Mouse (Mus musculus) cerebellum, postnatal 36 days (tissue): ENCODE measurements around the gene Pam16.

ENCODE experiments used
- DNase-seq, 2 experiments: peaks; one replicate each; pipeline ENCODE4 v3.0.0; 2021 to 2022; ENCODE audit warnings: mixed read lengths in 2 of 2

The Pam16 gene

DNA sequence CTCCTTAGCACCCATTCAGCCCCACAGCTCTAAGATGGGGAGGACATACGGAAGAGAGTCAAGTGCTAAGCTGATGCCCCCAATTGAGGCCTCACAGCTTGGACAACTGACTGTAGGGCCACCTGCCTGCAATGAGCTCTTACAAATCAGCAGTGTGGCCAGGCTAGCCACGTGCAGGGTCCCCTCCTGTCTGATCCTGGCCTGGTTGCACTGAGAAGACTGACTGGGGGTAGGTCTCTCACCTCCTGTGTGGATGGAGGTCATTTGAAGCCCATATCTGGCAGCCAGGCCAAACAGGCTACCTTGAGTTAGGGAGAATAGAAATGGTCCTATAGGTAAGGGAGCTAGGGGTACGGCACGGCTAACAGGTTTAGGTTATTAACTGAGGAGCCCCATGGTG, 21.1 kb upstream of the Pam16 start:
- DNase-seq, result no peak

DNA sequence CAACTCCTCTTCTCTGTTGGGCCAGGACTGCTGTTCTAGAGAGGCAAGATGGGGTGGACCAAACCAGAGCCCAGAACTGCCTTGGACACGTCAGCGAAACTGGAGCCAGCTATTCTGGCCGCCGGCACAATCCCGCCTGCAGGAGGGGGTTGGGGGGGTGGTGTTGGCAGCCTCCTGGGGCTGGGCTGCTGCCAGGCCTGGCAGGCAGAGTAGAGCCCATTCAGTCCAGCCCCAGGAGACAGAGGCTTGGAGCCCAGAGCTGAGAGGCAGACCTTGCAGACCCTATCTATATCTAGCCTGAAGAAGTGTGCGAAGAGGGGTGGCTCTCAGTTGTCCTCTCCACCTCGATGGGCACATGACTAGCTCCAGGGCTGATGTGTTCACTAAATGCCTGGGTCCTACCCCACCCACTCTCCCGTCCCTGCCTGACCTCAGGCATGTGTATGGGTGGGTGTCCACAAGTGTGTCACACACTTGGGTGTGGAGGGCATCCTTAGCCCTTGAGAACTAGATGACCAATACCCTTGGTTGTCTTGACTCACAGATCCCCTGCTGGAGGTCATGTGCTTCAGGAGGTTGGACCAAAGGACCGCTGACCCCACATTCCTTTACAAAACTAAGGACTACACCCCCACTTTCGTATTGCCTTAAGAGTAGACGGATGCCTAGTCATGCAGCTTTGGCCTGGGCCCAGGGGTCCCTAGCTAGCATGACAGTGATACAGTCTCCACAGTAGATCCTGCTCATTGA, 19.1 kb upstream of the Pam16 start:
- peak; percentile 76 to 79 for DNase-seq

GRCm38 (mm10) chr16:4642937-4643336, 18.1 kb upstream of the Pam16 start:
- DNase-seq, result no peak

DNA sequence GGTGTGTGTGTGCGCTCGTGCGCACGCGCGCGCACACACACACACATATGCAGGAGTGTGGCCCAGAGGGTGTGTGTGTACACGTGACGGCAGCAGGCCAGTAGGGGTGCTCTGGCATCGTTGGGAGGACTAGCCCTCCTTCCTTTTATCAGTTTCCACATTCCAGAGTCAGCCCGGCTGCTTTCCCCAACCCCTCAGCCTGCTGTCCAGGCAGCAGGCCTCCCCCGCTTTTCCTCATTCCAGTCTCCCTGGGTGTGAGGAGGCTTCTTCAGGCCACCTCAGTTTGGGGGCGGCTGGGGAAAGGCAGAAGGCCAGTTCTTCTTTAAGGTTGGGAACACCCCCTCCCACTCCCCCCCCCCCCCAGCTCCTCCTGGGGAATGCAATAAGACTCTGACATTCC, 17.4 kb upstream of the Pam16 start:
- no peak for DNase-seq

GRCm38 (mm10) chr16:4641119-4641838, 16.5 kb upstream of the Pam16 start:
- DNase-seq, result no peak

GRCm38 (mm10) chr16:4640267-4641005, 15.6 kb upstream of the Pam16 start:
- DNase-seq, result no peak

- DNase-seq, result no peak
These were observed 15.0 kb upstream of the Pam16 start, which contains the start of the genes Vasn and Dnaja3 for GRCm38 (mm10) chr16:4639831-4640237. Gene Vasn (plus strand): TSS chr16:4639941. Gene Dnaja3 (plus strand): TSS chr16:4639989.

DNA sequence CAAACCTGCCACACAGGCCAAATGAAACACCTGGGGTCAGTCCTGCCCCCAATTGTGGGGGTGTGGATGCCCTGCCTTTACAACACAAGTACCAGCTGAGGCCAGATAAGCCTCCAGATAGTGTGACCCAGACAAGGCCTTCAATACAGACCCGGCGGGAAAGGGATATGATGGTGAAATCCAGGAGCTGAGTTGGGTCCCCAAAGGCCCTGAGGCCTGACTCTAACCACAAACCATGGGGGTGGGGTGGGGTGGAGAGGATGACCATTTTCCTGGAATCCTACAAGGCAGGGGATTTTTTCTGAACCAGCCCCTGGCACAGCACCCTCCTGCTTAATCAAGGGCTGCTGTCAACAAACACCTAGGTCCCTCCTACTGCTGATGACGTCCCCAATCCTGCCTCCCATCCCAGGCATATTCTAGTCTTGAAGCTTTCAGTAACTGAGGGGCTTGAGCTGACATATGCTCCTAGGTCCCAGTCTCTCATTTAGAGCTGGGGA, 14.2 kb upstream of the Pam16 start:
- no peak for DNase-seq

- no peak for DNase-seq
These were observed 11.0 kb upstream of the Pam16 start for GRCm38 (mm10) chr16:4635760-4636159.

DNA sequence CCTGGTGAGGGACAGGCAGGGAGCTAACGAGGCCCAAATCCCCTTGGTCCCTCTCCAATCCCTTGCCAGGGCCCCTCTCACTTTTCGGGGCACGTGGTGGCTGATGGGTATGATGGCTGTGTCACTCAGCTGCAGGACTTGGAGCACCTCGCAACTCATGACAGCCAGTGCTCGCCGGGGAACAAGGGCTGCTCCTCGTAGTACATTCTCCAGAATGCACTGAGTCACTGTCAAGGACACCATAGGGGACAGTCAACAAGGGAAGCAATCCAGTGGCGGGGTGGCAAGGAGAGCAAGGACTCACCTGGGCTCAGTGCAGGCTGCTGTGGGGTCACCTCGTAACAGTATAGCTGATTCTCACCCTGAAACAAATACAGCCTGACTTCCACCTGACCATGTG, 9.9 kb upstream of the Pam16 start:
- no peak for DNase-seq

GRCm38 (mm10) chr16:4633661-4634060, 8.9 kb upstream of the Pam16 start:
- no peak for DNase-seq

DNA sequence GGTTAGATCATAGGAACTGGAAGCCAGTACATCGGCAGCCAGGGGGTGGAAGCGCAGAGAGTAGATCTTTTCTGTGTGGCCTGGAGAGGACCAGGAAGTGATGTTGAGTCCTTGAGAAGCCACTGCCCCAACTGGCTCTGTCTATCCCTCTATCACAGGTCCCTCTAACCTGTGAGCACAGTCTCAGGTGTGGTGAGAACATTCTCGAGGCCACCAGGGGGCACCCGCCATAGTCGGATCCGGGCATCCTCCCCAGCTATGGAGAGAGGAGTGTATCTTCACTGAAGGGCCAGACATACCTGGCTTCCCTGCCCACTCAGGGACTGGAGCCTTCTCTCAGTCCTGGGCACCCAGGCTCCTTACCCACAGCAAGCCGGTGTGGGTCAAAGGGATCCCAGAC, 7.3 kb upstream of the Pam16 start:
- DNase-seq, result peak; percentile 36 to 59

- peak; percentile 86 to 87 for DNase-seq
These were observed 5.2 kb upstream of the Pam16 start for GRCm38 (mm10) chr16:4629950-4630349.

DNA sequence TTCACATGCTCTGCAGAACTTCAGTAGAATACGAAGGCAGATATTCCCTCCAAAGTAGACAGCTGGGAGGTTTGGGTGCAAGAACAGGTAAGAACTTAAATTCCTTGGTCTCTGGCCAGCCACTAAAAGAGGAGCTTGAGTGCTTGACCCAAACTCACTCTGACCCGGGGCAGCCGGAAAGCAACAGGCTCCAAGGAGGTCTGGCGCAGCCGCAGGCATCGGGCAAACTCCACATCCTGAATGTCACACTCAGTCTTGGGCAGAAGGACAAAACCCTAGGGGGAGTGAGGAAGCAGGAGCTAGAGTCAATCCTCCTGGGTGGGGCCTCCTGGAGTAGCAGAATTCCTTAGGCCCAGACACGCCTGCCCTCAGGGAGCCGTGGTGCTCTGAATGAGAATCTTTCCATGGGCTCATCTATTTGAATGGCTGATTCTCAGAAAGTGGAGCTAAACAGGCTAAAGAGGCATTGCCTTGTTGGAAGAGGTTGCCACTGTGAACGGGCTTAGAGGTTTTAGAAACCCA, 4.2 kb upstream of the Pam16 start:
- no peak for DNase-seq

DNA sequence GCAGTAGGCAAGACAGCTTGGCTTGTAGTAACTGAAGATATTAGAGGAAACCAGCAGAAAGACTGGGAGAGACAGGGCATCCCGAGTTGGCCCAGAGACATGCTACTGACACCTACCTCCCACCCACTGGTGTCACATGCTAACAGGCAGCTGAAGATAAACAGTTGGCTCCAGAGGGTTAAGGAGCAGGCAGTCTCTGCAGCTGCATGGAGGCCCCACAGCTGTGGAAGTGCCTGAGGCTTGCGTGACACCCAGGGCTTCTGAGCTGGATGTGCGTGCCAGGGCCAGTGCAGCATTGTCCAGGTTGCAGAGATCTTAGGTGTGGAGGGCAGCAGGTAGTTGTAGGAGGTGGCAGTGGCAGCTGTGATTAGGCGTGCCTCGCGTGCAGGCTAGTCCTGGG, 2.3 kb upstream of the Pam16 start:
- DNase-seq, result no peak

GRCm38 (mm10) chr16:4624074-4624473, 714 bp downstream of the Pam16 start:
- DNase-seq, result peak in 1 of 2 experiments; percentile 21

DNA sequence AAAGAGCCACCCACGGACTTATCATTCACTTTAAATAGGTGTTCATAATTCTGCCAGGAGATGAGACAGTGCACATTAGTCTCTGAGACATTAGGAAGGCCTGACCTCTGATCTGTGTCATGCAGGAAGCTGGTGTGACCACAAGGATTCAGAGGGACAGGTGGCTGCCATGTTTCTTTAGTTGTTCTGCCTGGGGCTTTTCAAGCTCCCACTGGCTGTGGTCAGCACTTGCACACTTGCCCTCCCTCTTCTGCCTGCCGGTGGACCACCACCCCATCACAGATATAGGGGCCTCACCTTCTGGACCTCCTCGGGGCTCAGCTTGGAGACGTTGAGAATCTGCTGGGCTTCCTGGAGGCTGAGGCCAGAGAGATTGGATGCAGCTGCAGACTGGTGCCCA, 8.0 kb downstream of the Pam16 start:
- DNase-seq, result no peak

GRCm38 (mm10) chr16:4615297-4615696, 9.5 kb downstream of the Pam16 start:
- DNase-seq, result no peak

GRCm38 (mm10) chr16:4614639-4615038, 10.1 kb downstream of the Pam16 start:
- DNase-seq, result no peak

- DNase-seq, result no peak
These were observed 11.1 kb downstream of the Pam16 start for GRCm38 (mm10) chr16:4613736-4614135.

- no peak for DNase-seq
These were observed 13.1 kb downstream of the Pam16 start for GRCm38 (mm10) chr16:4611676-4612075.

DNA sequence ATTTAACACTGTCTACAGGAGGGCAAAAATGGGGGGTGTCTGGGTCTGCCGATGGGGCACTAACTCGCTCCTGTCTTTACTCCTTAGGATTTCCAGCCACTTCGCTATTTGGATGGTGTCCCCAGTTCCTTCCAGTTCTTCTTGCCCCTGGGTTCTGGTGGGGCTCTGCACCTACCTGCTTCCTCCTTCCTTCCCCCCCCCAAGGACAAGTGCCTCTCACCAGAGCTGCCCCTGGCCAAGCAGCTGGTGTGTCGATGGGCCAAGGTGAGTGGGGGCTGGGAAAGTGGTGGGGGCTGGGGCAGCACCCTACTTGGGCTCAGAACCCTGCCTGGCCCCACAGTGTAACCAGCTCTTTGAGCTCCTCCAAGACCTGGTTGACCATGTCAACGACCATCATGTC, 13.6 kb downstream of the Pam16 start:
- no peak for DNase-seq

GRCm38 (mm10) chr16:4608532-4609059, 16.2 kb downstream of the Pam16 start:
- DNase-seq, result no peak
